Mouse (Mus musculus) Patski (cell line): ENCODE measurements around the gene Neurl3. TPM values are rescaled to one million over a fixed set of nuclear protein-coding genes. Genes with fewer than 3 reads are reported as not detected.

Source experiments
- ATAC-seq: fragments of 100-300 bp; one replicate; pipeline ENCODE4 v1.8.0; 2021
- CTCF ChIA-PET: fragments of 350-600 bp; sonication (Branson Sonifier 250); formaldehyde crosslinking; loops from one replicate; lab custom pipeline; 2022; ENCODE audit warnings: inconsistent platforms; lab: Charles Lee
- POLR2A ChIA-PET: fragments of 350-600 bp; sonication (Branson Sonifier 250); formaldehyde crosslinking; loops from one replicate; lab custom pipeline; 2022; ENCODE audit warnings: antibody characterized with exemption, inconsistent platforms; lab: Charles Lee
- DNase-seq: peaks from one replicate; pipeline ENCODE4 v3.0.0-alpha.2; 2011; ENCODE audit warnings: low read depth, low spot score
- H3K27me3 ChIP-seq: fragments of 371-371 bp; one replicate; pipeline ENCODE4 v1.5.1; 2021
- CTCF ChIP-seq: fragments of 100-300 bp; IDR thresholded peaks from one replicate; pipeline ENCODE4 v1.5.1; 2021
- in situ Hi-C: fragments of 300-500 bp; cut with MboI; formaldehyde crosslinking; loops from 3 replicates; pipeline ENCODE4 v1.11.1; 2018; ENCODE audit warnings: low pct_unique_long_range_greater_than_20kb, mixed read lengths
- polyA plus RNA-seq: library from polyadenylated mRNA; unstranded; gene quantifications from one replicate; pipeline ENCODE4 v1.2.3, GENCODE M21; 2021

The Neurl3 gene
- polyA plus RNA-seq, 1 experiment from 2014 or later = 2.7 TPM

DNA sequence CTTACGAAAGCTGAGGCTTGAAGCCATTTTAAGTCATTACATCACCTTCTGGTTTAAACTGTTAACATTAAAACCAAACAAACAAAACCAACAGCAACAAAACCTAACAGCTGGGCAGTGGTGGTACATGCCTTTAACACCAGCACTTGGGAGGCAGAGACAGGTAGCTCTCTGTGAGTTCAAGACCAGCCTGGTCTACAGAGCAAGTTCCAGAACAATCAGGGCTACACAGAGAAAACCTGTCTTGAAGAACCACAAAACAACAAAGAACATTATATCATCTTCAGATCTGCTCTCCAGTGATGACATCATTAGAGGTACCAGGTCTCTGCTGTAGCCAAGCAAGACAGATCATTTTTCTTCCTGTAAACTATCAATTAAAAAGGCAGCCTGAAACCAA, 14.1 kb downstream of the Neurl3 start:
- no peak for DNase-seq
- ChIA-PET POLR2A (interaction anchor here (2.1 kb wide), 1 partner anchor 13 kb away, joined by 6 read pairs; no protein-coding TSS in a partner anchor), CTCF (interaction anchor here (0.9 kb wide), 1 partner anchor 14 kb away, joined by 3 read pairs; the partner anchor contains the start of gene Neurl3)
- no peak for TF ChIP-seq CTCF
- no peak for ATAC-seq
- no peaks in the 10 kb centered on the region for H3K27me3 ChIP-seq
- in situ Hi-C loops = loop anchor here (25.0 kb wide), 2 partner anchors 723 to 1398 kb away; no protein-coding TSS in a partner anchor

DNA sequence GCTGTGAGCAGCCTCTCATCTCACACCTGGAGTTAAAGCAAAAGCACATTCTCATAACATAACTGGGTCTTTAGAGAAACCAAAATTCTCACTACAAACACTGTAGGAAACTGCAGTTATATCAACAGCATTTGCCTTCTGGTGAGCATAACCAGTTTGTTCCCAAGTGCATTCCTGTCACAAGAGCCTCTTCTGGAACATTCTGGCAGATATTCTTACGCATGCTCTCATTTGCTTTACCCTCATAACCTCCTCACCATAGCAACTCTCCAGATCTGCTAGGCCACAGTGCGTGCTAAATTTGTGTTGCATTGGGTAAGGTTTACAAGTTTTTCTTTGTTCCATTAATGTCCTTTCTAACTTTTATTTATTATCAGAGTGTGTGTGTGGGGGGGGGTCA, 15.2 kb downstream of the Neurl3 start:
- no peak for ATAC-seq
- CTCF ChIA-PET = no interaction called here
- POLR2A ChIA-PET = no interaction called here
- H3K27me3 ChIP-seq = no peaks in the 10 kb centered on the region
- TF ChIP-seq CTCF = no peak
- in situ Hi-C loops = loop anchor here (10.0 to 25.0 kb wide), 3 partner anchors 254 to 1397 kb away; no protein-coding TSS in a partner anchor
- DNase-seq = no peak

DNA sequence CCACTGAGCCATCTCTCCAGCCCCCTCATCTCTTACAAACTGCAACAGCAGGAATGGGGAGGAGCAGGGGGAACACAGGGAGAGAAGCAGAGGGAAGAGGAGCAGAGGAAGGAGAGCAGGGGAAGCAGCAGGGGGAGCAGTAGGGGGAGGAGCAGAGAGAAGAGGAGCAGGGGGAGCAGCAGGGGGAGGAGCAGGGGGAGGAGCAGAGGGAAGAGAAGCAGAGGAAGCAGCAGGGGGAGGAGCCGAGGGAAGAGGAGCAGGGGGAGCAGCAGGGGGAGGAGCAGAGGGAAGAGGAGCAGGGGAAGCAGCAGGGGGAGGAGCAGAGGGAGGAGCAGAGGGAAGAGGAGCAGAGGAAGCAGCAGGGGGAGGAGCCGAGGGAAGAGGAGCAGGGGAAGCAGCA, 15.8 kb downstream of the Neurl3 start:
- no peak for TF ChIP-seq CTCF
- ChIA-PET CTCF (no interaction called here), POLR2A (no interaction called here)
- DNase-seq = no peak
- H3K27me3 ChIP-seq = no peaks in the 10 kb centered on the region
- ATAC-seq = no peak
- in situ Hi-C loops = loop anchor here (10.0 to 25.0 kb wide), 3 partner anchors 254 to 1396 kb away; no protein-coding TSS in a partner anchor

DNA sequence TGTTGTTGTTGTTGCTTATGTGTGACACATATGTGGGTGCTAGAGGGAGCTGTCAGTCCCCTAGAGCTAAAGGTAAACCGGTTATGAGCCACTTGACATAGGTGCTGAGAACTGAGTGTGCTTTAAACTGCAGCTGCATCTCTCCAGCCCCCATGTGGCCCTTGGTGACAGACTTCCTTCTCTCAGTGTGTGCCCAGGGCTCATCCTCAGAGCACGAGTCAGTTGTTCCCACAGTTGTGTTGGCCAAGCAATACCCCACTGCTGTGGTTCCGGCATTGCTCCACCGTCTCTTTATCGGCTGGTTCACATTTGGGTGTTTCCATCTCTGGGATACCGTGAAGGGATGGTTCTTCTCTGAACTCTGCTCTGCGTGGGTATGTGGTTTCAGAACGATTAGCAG, 17.2 kb downstream of the Neurl3 start:
- H3K27me3 ChIP-seq = no peaks in the 10 kb centered on the region
- in situ Hi-C loops = loop anchor here (10.0 to 25.0 kb wide), 3 partner anchors 252 to 1395 kb away; no protein-coding TSS in a partner anchor
- CTCF ChIA-PET = no interaction called here
- ATAC-seq (no peak), DNase-seq (no peak)
- POLR2A ChIA-PET = no interaction called here
- no peak for TF ChIP-seq CTCF

DNA sequence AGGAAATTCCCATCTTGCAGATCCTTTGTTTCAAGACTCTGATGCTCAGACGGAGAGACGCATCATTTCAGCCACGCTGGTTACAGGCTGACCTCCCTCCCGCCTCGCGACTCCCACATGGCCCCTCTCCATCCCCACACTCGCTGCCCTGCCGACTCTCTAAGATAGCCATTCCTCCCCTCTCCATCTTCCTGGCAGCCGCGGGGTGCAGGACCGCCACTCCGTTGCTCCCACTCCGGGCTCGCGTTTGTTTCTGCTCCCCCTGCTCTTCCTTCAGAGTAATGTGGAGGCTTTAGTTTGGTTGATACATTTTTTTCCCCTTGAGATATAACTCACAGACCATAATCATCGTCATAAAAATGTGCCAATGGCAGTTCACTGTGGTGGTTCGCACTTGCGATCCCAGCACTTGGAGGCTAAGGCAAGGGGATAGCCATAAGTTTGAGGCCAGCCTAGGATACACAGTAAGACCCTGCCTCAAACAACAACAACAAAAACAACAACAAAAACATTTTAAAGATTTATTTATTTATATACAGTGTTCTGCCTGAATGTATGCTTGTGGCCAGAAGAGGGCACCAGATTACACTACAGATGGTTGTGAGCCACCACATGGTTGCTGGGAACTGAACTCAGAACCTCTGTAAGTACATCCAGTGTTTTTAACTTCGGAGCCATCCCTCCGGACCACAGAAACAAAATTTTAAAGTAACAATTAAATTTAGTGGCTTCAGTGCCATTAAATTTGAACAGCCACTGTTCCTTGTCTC, 18.4 kb downstream of the Neurl3 start:
- ATAC-seq (no peak), DNase-seq (no peak)
- in situ Hi-C loops = loop anchor here (10.0 to 25.0 kb wide), 3 partner anchors 251 to 1394 kb away; no protein-coding TSS in a partner anchor
- peak; percentile 50 for TF ChIP-seq CTCF
- POLR2A ChIA-PET = no interaction called here
- CTCF ChIA-PET = no interaction called here
- no peaks in the 10 kb centered on the region for H3K27me3 ChIP-seq

DNA sequence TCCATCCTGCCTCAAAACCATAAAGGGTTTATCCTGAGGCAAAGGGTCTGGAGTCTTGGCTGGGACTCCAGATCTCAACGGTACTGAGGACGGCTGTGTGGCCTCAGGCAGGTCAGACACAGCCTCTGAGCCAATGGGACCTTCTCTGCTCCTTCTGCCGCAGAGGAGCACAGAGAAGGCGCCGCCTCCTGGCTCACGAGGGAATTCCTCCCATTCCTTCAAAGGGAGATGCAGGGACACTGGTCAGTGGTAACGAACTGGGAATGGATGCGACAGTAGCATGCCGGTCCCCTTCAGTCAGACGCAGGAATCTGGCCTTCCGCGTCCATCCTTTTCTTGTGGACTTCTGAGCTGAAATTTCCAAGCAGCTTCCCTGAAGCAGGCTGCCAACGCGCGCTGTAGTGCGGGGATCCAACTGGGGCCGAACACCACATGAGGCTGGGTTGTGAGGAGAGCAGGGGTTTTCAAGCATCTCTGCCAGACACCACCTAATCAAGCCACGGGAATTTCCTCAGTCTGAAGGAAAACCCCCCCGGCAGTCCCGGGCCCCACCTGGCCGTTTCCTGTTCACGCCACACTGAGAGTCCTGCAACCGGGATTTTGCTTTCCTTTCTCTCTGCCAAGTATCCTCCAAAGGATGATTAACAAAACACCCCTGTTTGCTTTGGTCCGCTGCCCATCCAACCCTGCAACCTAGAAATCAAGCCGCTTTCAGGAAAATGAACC, 19.7 kb downstream of the Neurl3 start:
- ChIA-PET POLR2A (no interaction called here), CTCF (interaction anchor here (0.7 kb wide), 1 partner anchor 10 kb away, joined by 3 read pairs; the partner anchor contains the start of gene Uggt1)
- DNase-seq (peak; percentile 77), ATAC-seq (peak; percentile 92)
- no peaks in the 10 kb centered on the region for H3K27me3 ChIP-seq
- TF ChIP-seq CTCF = peak; percentile 86
- in situ Hi-C loops = loop anchor here (5.0 to 25.0 kb wide), 5 partner anchors 107 to 1392 kb away; no protein-coding TSS in a partner anchor

DNA sequence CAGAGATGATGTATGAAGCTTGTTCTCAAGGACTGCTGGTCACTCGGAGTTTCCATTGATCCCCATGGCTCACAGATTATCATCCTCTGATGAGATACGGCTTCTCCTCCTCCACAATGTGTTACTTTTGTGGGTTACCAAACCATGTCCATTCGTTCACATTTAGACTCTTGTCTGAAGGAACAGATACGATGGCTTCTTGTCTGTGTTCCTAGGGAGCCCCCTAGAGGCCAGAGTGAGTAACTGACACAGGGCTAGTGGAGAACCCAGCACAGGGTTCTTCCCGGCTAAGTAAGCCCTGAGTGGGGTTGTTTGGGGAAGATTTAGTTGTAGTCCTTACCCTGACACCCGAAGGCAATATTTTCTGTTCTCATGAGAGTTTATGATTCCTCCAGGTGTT, 21.7 kb downstream of the Neurl3 start:
- TF ChIP-seq CTCF = peak; percentile 95
- H3K27me3 ChIP-seq = no peaks in the 10 kb centered on the region
- peak; percentile 47 for DNase-seq
- ATAC-seq = no peak
- in situ Hi-C loops = loop anchor here (5.0 to 25.0 kb wide), 5 partner anchors 105 to 1390 kb away; no protein-coding TSS in a partner anchor
- ChIA-PET POLR2A (interaction anchor here (1.0 kb wide), 1 partner anchor 22 kb away, joined by 3 read pairs; the partner anchor contains the start of gene Neurl3), CTCF (interaction anchor here (0.7 to 1.9 kb wide), 4 partner anchors 10 to 87 kb away, joined by 3 to 6 read pairs (median 3); no protein-coding TSS in a partner anchor)

DNA sequence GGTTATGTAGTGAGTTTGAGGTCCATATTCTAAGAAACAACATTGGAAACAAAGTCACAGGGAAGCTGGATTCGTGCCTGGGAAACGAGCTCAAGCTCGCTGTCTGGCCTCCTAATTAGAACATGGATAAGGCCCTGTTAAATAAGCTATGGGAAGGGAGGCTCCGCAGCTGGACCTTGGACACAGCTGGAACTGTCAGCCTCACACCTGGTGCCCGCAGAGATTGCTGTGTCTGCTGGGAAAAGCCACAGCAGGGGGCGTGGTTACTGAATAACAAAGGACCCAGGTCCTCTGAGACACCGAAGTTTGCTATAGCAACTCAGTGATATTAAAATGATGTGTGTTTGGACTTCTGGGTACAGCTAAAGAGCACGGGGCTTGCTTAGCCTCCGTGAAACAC, 23.1 kb downstream of the Neurl3 start:
- no peaks in the 10 kb centered on the region for H3K27me3 ChIP-seq
- CTCF ChIA-PET = interaction anchor here (1.0 to 2.2 kb wide), 6 partner anchors 9 to 866 kb away, joined by 3 to 7 read pairs (median 4); no protein-coding TSS in a partner anchor
- in situ Hi-C loops = loop anchor here (5.0 to 25.0 kb wide), 5 partner anchors 104 to 1389 kb away; no protein-coding TSS in a partner anchor
- ATAC-seq (no peak), DNase-seq (no peak)
- POLR2A ChIA-PET = no interaction called here
- TF ChIP-seq CTCF = no peak

DNA sequence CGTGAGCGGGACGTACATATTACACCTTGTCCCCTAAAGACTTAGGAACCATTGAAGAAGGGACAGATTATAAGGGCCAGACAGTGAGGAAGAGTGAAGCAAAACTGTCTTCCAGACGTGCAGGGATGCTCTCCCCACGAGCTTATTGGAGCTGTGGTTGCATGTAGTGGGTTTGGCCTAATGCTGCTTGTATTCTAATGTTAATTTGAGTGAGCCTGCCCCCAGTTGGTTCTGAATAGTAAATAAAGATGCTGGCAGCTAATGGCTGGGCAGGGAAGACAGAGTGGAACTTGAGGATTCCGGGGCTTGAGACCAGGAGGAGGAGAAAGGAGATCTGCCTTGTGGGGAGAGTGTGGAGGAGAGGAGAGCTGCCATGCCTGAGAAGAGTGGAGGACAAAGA, 27.8 kb downstream of the Neurl3 start:
- ChIA-PET CTCF (interaction anchor here (0.8 to 1.2 kb wide), 2 partner anchors 25 to 91 kb away, joined by 3 read pairs; no protein-coding TSS in a partner anchor), POLR2A (no interaction called here)
- no peak for ATAC-seq
- no peak for TF ChIP-seq CTCF
- no peak for DNase-seq
- no peaks in the 10 kb centered on the region for H3K27me3 ChIP-seq
- in situ Hi-C loops = no loop called here

DNA sequence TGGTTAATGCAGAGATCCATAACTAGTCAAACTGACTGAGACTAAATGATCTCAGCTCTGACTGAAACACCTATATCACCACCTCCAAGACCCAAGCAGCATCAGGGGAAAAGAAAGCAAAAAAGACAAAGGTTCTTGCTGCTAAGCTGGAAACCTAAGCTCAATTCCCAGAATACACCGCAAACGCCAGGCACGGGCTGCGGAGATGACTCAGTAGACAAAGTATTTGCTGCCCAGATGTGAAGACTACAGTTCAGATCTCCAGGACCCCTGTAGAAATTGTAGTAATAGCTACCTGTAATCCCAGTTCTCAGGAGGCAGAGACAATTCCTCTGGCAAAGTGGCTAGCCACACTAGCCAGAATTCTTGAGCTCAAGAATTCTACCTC, 29.7 kb downstream of the Neurl3 start:
- CTCF ChIA-PET = interaction anchor here (1.2 to 4.2 kb wide), 4 partner anchors 9 to 27 kb away, joined by 3 to 19 read pairs (median 4); no protein-coding TSS in a partner anchor
- POLR2A ChIA-PET = interaction anchor here (0.7 kb wide), 3 partner anchors 146 to 549 kb away, joined by 3 to 4 read pairs (median 4); no protein-coding TSS in a partner anchor
- ATAC-seq (no peak), DNase-seq (no peak)
- H3K27me3 ChIP-seq = no peaks in the 10 kb centered on the region
- TF ChIP-seq CTCF = no peak
- in situ Hi-C loops = no loop called here
